Mouse (Mus musculus) hindbrain, embryonic 11.5 days (tissue): ENCODE data around the gene Poln. TPM values are rescaled to one million over a fixed set of nuclear protein-coding genes. Genes with fewer than 3 reads are reported as not detected.

Experiments
- ATAC-seq: fragments of 200-750 bp; cut with Nextera tagmentation; 2 replicates; pipeline ENCODE4 v1.8.0; 2017; ENCODE audit warnings: mild to moderate bottlenecking, moderate TSS enrichment, moderate library complexity; ENCODE audit not compliant: low FRiP score
- DNase-seq: peaks from one replicate; pipeline ENCODE4 v3.0.0-alpha.2; 2015; ENCODE audit warnings: low spot score
- H3K27ac ChIP-seq: fragments of 300-500 bp; sonication (generic); 2 replicates; pipeline ENCODE4 v1.5.1; 2014; ENCODE audit warnings: mild to moderate bottlenecking, low read depth, low read length
- H3K27me3 ChIP-seq: fragments of 300-500 bp; sonication (generic); 2 replicates; pipeline ENCODE4 v1.6.1; 2014; ENCODE audit warnings: mild to moderate bottlenecking, low read length, moderate library complexity, mixed read lengths; ENCODE audit not compliant: control insufficient read depth, insufficient read depth
- H3K36me3 ChIP-seq: fragments of 300-500 bp; sonication (generic); 2 replicates; pipeline ENCODE4 v1.6.1; 2014; ENCODE audit warnings: mild to moderate bottlenecking, low read length, moderate library complexity, mixed read lengths; ENCODE audit not compliant: control insufficient read depth, insufficient read depth
- H3K4me1 ChIP-seq: fragments of 300-500 bp; sonication (generic); replicated peaks from 2 replicates; pipeline ENCODE4 v1.6.1; 2014; ENCODE audit warnings: low read length, mixed read lengths; ENCODE audit not compliant: control insufficient read depth, insufficient read depth
- H3K4me2 ChIP-seq: fragments of 300-500 bp; sonication (generic); replicated peaks from 2 replicates; pipeline ENCODE4 v1.6.1; 2014; ENCODE audit warnings: mild to moderate bottlenecking, low read depth, low read length
- H3K4me3 ChIP-seq: fragments of 300-500 bp; sonication (generic); 2 replicates; pipeline ENCODE4 v1.5.1; 2014; ENCODE audit warnings: low read depth, low read length
- H3K9ac ChIP-seq: fragments of 300-500 bp; sonication (generic); 2 replicates; pipeline ENCODE4 v1.6.1; 2014; ENCODE audit warnings: low read depth, low read length
- H3K9me3 ChIP-seq: fragments of 300-500 bp; sonication (generic); 2 replicates; pipeline ENCODE4 v1.6.1; 2016; ENCODE audit warnings: low read length; ENCODE audit not compliant: control insufficient read depth
- WGBS: fragments of 180-500 bp; shearing (Covaris S2); extraction: QIAGEN DNeasy Blood & Tissue Kit; methylation state at CpG from one replicate; pipeline ENCODE4 v1.1.7; 2014; 5-methylcytosine and 5-hydroxymethylcytosine counted together
- polyA plus RNA-seq: library from polyadenylated mRNA; unstranded; fragments of >200 nt; fragmentation: Nextera tagmentation; extraction: Ambion mirVana; gene quantifications from 2 replicates; pipeline ENCODE4 v1.2.1, GENCODE M21; 2014

Gene Poln
- polyA plus RNA-seq, 1 experiment from 2014 or later, result 0.26 TPM

- H3K4me2 ChIP-seq, result no peak overlapping the region
- no peak for ATAC-seq
- H3K4me3 ChIP-seq, result no peak overlapping the region
- no peaks in the 10 kb centered on the region for H3K9me3 ChIP-seq
- 66% methylated on average over 2 of the region's 2 CpGs for WGBS
- H3K36me3 ChIP-seq, result no peaks in the 10 kb centered on the region
- H3K4me1 ChIP-seq, result no peaks in the 10 kb centered on the region
- H3K27me3 ChIP-seq, result no peaks in the 10 kb centered on the region
- H3K27ac ChIP-seq, result no peak overlapping the region
- no peak overlapping the region for H3K9ac ChIP-seq
- DNase-seq, result no peak
Observed at GRCm38 (mm10) chr5:33974736-33975135, 194.5 kb downstream of the Poln start.

- Histone ChIP-seq H3K27ac (no peak overlapping the region), H3K27me3 (no peaks in the 10 kb centered on the region), H3K9me3 (no peaks in the 10 kb centered on the region), H3K4me3 (no peak overlapping the region), H3K4me1 (no peaks in the 10 kb centered on the region), H3K9ac (no peak overlapping the region), H3K36me3 (no peaks in the 10 kb centered on the region), H3K4me2 (no peak overlapping the region)
- WGBS, result 80% methylated on average over 4 of the region's 4 CpGs
- DNase-seq (no peak), ATAC-seq (no peak)
Observed at GRCm38 (mm10) chr5:33959382-33959781, 209.9 kb downstream of the Poln start.

Other genes with a start within 250 kb of the Poln start
- 45.9 and 50.8 TPM in 2 replicates for gene Nelfa, start 233.0 kb downstream of the Poln start, polyA plus RNA-seq
- gene Gm1673, start 186.0 kb downstream of the Poln start, polyA plus RNA-seq, result 236 and 250 TPM in 2 replicates
- 1.2 and 1.4 TPM in 2 replicates for gene Nat8l, start 173.5 kb downstream of the Poln start, polyA plus RNA-seq
- 44.1 and 46.9 TPM in 2 replicates for gene Haus3, start 79 bp upstream of the Poln start, polyA plus RNA-seq
- gene Mxd4, start 18.3 kb upstream of the Poln start, polyA plus RNA-seq, result 23.7 and 29.2 TPM in 2 replicates
- gene Zfyve28, start 119.0 kb upstream of the Poln start, polyA plus RNA-seq, result 0.96 and 1.1 TPM in 2 replicates
- 0.08 and 0.20 TPM in 2 replicates for gene Cfap99, start 119.2 kb upstream of the Poln start, polyA plus RNA-seq
- gene Rnf4, start 166.8 kb upstream of the Poln start, polyA plus RNA-seq, result 188 and 195 TPM in 2 replicates
- gene Fam193a, start 200.5 kb upstream of the Poln start, polyA plus RNA-seq, result 15.4 and 21.5 TPM in 2 replicates